Mouse (Mus musculus): ENCODE data around the gene Nsd2. TPM values are rescaled to one million over a fixed set of nuclear protein-coding genes. Genes with fewer than 3 reads are reported as not detected.
"Not testable (repeated sequence)": the region's sequence is repeated elsewhere in the genome, so short reads cannot be mapped to it uniquely, and the experiment has no call there.

Nsd2 gene
- total RNA-seq, 2 experiments from 2014 or later: 157 to 158 TPM

DNA sequence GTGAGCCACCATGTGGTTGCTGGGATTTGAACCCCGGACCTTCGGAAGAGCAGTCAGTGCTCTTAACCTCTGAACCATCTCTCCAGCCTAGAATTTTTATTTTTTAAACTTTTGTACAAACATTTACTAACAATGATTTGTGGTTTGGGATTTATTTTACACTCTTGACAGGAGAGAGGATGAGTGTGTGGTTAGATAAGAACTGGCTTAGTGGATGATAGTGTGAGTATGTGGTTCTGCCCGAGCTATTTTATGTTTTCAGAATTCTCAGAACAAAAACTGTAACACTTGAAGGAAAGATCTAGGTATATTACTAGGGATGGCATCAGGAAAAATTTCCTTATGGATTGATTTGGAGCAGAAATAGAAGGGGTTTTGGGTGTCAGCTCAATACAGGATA is 9.4 kb downstream of the Nsd2 start:
- no peak for DNase-seq (ENCODE audit: extremely low spot score in 1 of 2, low spot score in 2 of 2)
- intact Hi-C loops (cut with DNase I): no loop called here

DNA sequence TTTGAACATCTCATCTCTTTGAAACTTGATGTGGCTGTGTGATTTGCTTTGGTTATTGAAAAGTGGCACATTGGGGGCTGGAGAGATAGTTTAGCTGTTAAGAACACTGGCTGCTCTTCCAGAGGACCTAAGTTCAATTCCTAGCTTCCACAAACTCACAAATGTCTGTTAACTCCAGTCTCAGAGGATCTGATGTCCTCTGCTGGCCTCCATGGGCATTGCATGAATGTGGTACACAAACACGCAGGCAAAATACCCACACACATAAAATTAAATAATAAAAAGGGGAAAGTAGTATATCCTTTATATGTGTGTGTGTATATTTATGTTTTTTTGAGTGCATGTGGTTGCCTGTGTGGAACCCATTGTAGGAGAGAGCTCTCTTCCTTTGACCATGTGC is 10.3 kb downstream of the Nsd2 start:
- intact Hi-C loops (cut with DNase I): no loop called here
- no peak for DNase-seq (ENCODE audit: extremely low spot score in 1 of 2, low spot score in 2 of 2)

DNA sequence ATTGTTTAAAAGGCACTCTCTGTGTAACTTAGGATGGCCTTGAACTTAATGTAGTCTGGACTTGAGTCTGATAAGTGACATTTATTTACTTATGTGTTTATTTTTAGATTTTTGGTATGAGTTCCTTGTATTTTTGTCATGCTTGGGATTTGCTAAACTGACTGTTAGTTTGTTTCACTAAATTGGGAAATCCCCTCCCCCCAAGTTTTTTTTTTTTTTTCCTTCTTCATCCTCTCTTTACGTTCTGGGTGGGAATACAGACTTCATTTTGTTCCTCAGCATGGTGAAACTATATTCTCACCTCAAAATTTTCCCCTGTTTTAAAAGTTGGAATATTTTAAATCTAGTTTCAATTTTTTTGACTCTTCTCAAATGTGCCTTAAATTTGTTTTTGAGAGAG is 20.8 kb downstream of the Nsd2 start:
- DNase-seq (ENCODE audit: extremely low spot score in 1 of 2, low spot score in 2 of 2): no peak
- intact Hi-C loops (cut with DNase I): no loop called here

DNA sequence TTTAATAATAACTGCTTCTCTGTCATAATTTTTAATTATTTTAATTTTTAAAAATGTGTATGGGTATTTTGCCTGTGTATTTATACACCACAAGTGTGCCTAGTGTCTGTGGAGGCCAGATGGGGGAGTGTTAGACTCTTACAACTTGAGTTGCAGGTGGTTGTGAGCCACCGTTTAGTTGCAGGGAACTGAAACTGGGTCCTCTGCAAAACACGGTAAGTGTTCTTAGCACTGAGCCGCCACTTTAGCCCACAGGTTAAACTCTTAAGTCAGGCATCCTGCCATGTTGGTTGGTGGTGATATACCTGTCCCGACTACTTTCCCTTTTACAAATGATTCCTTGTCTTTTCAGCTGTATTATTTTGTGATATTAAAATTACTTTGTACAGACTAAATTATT is 22.0 kb downstream of the Nsd2 start:
- intact Hi-C loops (cut with DNase I): no loop called here
- no peak for DNase-seq (ENCODE audit: extremely low spot score in 1 of 2, low spot score in 2 of 2)

DNA sequence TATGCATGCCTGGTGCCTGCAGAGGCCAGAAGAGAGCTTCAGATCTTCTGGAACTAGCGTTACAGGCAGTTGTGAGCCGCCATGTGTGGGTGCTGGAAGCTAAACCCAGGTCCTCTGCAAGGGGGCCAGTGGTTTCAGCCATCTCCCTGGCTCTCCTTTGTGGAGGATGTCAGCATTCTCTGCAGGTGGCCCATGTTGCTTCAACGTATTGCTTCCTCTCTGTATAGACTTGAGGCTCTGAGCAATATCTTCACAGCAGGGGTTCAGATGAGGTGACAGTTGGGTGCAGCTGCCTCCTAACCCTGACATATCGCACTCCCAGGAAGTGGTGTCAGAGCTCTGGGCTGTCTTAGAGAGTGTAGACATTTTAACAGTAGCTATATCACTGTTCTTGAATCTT is 30.9 kb downstream of the Nsd2 start:
- intact Hi-C loops (cut with DNase I): no loop called here
- DNase-seq (ENCODE audit: extremely low spot score in 1 of 2, low spot score in 2 of 2): no peak

DNA sequence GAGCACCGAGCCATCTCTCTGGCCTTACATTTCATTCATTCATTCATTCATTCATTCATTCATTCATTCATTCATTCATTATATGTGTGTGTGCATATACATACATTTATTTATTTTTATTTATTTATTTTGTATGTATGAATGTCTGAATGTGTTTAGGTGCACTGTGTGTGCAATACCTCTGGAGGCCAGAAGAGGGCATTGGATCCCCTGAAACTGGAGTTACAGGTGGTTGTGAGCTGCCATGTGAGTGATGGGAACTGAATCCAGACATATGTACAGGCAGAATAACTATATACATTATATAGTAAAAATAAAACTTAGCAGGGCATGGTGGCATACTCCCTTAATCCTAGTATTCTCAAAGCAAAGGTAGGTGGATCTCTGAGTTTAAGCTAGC is 32.6 kb downstream of the Nsd2 start:
- no peak for DNase-seq (ENCODE audit: extremely low spot score in 1 of 2, low spot score in 2 of 2)
- intact Hi-C loops (cut with DNase I): no loop called here

DNA sequence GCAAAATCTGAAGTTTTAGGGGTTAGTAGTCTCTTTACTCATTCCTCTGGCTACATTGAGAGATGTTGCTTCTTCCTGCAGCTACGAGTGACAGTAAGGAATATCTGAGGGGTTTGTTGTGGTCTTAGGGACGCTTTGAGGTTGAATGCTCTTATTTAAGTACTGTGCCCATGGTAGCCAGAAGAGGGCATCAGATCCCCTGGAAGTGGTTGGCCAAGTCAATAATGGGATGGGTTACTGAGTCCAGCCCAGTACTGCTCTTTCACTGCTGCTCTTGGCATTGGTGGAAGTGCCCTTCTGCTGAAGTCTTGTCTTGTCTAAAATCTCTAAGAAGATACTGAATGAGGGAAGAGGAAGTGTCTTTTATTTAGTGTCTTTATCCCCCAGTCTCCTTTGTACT is 33.5 kb downstream of the Nsd2 start:
- no peak for DNase-seq (ENCODE audit: extremely low spot score in 1 of 2, low spot score in 2 of 2)
- intact Hi-C loops (cut with DNase I): no loop called here

DNA sequence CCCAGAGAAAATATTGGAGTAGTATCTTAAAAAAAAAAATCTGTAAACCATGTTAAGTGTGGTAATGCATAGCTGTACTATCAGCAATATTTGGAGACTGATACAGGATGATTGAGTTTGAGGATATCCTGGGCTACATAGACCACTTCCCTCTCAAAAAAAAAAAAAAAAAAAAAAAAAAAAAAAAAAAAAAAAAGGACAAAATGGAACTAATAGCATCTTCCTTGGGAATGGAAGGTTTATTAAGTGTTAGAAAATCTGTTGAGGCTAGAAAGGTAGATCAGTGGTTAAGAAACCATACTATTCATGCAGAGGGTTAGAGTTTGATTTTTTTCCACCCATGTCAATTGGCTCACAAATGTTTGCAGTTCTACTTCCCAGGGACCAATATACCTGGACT is 37.2 kb downstream of the Nsd2 start:
- DNase-seq (ENCODE audit: extremely low spot score in 1 of 2, low spot score in 2 of 2): no peak
- intact Hi-C loops (cut with DNase I): loop anchor here (5.0 kb wide), 1 partner anchor 35 kb away; the partner anchor contains the start of gene Nsd2

DNA sequence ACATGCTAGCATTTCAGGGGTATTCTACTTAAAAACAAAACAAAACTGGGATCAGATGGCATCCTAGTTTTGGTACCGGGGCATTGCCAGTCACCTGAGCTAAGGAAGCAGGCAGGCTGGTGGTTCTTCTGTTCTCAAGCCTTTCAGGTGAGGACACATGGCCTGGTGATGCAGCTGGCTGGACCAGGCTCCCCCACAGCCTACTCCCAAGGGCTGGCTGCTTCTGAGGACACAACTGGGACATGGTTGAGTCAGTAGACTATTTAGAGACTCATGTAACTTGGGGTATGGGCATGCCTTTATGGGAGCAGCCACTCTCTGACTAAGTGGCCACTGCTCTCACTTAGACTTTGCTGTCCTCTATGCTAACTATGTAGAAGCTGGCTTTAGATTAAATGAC is 54.9 kb downstream of the Nsd2 start:
- no peak for DNase-seq (ENCODE audit: extremely low spot score in 1 of 2, low spot score in 2 of 2)
- intact Hi-C loops (cut with DNase I): no loop called here

DNA sequence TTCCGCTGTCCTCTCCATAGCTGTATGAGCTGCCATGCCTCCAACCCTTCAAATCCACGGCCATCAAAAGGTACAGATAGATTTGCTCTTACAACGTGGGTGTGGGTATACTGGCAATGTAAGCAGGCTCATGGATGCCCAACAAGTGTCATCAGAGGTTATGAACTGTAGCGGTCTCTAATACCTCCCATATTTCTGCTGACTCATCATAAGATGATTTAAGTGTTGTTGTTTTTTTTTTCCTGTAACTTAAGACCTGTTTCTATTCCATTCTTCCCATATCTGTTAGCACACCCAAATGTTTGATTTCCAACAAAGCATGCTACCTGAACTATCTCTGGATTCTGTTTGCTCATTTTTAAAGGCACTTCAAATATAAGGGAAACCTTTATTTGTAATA is 60.6 kb downstream of the Nsd2 start:
- intact Hi-C loops (cut with DNase I): no loop called here
- DNase-seq (ENCODE audit: extremely low spot score in 1 of 2, low spot score in 2 of 2): no peak

DNA sequence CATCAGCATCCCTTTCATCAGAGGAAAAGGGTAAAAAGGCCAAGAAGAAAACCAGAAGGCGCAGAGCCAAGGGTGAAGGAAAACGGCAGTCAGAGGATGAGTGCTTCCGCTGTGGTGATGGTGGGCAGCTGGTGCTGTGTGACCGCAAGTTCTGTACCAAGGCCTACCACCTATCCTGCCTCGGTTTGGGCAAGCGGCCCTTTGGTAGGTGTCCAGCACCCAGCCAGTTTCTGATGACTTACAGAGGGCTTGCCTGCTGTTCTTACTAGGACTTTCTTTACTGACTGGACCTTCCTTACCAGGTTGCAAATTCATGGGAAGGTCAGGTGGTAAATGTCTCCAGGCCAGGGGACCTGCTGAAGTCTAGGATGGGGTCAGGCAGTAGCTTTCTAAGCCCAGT is 72.9 kb downstream of the Nsd2 start:
- intact Hi-C loops (cut with DNase I): no loop called here
- DNase-seq (ENCODE audit: extremely low spot score in 1 of 2, low spot score in 2 of 2): no peak

DNA sequence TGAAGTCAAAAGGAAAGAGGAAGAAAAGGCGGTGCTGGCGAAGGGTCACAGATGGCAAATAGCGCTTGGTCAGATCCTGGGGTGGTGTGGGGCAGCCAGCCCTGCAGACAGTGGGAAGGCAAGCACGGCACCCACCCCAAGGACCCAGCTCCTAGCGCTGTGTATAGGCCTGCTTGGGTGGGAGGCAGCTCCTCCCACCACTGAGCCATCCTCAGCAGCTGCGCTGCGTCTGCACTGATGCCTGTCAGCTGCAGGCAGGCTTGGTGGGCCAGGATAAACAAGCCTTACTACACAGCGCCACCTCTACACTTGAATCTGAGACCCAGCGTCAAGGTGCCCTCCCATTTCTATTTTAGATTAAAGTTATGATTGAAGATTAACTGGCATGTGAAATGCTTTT is 74.6 kb downstream of the Nsd2 start:
- intact Hi-C loops (cut with DNase I): loop anchor here (5.0 kb wide), 1 partner anchor 128 kb away; no protein-coding TSS in a partner anchor
- DNase-seq (ENCODE audit: extremely low spot score in 1 of 2, low spot score in 2 of 2): no peak

DNA sequence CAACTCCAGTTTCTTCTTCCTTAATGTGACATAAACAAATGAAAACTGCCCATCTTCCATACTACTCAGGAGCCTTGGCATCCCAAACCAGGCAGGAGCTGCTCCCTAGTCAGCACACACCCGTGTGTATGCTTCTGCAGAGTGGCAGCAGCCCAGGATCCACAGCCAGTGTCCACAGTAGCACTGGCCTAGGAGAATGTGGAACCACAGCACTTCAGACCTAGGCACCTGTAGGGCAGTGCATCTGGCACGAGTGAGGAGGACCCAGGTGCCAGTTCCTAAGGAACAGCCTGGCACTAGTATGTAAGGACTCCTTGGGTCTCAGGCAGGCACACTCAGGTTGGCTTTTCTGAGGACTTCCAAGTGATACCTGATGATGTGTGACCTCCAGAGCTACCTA is 76.6 kb downstream of the Nsd2 start:
- DNase-seq (ENCODE audit: extremely low spot score in 1 of 2, low spot score in 2 of 2): no peak
- intact Hi-C loops (cut with DNase I): loop anchor here (5.0 kb wide), 1 partner anchor 130 kb away; no protein-coding TSS in a partner anchor

DNA sequence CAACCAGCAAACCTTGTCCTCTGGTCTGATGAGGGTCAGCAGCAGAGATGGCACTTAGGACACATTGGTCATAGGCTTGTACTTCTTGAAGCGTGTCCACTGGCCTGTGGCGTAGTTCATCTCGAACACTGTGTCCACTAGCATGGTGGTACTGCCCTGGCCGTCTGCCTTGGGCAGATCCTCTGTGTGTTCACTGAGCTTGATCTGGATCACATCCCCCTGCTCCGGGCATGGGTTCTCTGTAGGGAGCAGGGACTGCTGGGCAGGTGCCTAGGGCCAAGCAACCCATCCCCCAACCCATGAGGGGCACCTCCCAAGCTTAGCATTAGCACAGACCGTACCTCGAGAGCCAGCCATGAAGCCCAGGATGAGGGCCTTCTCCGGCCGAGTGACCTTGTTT is 78.1 kb downstream of the Nsd2 start:
- intact Hi-C loops (cut with DNase I): loop anchor here (5.0 kb wide), 1 partner anchor 131 kb away; no protein-coding TSS in a partner anchor
- DNase-seq (ENCODE audit: extremely low spot score in 1 of 2, low spot score in 2 of 2): no peak

DNA sequence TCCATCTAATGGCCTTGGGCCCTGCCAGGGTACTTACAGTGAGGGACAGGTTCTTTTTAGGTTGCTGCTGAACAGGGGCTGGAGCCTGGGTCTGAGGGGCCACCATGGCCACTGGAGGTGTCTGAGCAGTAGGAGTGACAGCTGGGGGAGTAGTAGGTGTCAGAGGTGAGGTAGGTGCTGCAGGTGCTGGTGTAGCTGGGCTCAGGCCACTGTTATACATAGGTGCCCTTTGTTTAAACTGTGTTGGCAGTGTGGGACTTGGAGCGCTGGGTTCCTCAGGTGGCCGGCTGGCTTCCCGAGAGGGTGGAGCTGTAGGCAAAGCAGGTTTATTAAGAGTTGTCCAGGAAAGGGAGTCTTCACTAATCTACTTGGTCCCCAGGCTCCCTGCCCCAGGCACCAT is 78.7 kb downstream of the Nsd2 start:
- no peak for DNase-seq (ENCODE audit: extremely low spot score in 1 of 2, low spot score in 2 of 2)
- intact Hi-C loops (cut with DNase I): loop anchor here (5.0 kb wide), 1 partner anchor 132 kb away; no protein-coding TSS in a partner anchor

DNA sequence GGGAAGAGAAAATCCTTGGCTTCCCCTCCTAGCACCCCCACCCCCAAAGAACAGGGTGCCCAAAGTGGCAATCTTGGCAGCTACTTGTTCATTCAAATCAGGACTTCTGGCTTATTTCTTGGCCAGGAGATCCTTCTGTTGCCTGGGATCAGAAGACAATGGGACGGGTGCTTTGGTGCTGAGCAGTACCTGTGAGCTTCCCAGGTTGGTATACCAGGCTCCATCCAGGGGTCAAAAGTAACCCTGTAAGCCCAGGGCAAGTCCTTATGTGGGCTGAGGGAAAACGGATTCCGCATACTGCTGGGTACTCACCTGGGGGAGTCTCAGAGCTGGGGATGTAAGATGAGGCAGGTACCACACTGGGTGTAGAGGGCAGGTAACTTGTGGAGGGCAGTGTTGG is 79.6 kb downstream of the Nsd2 start:
- no peak for DNase-seq (ENCODE audit: extremely low spot score in 1 of 2, low spot score in 2 of 2)

DNA sequence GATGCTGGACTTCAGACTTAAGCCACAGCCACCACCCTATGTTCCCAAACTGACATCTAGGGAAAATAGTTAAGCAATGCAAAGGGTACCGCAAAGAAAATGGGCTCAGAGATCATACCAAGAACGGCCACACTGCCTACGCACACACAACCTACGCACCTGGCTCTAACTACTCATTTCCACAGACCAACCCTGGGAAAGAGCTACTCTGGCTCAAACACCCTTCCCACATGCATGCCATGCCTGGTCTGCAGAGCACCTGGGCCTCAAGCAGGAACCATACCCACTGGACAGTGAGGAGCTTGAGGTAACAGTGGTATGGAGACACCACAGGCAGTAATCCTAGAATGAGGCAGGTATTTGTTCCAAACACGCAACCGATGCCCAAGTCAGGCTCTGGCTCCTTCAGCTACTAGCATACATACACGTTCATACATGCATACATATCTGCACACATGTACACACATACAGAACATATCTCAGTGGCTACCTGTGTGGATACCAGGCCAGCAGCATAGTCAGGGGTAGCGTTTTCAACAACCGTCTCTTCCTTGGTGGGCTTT is 80.3 kb downstream of the Nsd2 start:
- DNase-seq (ENCODE audit: extremely low spot score in 1 of 2, low spot score in 2 of 2): no peak
- intact Hi-C loops (cut with DNase I): no loop called here

More for the DNA sequence above, 79.6 kb downstream of the Nsd2 start:
- intact Hi-C loops (cut with DNase I): no loop called here

DNA sequence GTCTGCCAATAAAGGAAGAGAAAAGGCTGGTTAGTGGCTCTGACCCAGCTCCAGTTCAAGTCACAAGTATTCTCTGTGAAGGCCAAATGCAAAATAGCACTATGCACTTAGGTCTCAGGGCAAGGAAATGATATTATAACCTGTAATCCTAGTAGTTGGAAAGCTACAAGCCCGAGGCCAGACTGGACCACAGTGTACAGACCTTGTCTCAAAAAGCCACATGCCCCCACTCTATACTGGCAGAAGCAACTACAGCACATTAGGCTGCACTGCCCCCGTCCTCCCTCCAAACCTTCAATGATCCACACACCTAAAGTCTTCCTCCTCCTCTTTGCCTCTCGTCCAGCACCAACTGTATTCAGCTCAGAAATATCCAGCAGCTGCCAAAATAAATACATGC is 80.8 kb downstream of the Nsd2 start:
- no peak for DNase-seq (ENCODE audit: extremely low spot score in 1 of 2, low spot score in 2 of 2)
- intact Hi-C loops (cut with DNase I): no loop called here

DNA sequence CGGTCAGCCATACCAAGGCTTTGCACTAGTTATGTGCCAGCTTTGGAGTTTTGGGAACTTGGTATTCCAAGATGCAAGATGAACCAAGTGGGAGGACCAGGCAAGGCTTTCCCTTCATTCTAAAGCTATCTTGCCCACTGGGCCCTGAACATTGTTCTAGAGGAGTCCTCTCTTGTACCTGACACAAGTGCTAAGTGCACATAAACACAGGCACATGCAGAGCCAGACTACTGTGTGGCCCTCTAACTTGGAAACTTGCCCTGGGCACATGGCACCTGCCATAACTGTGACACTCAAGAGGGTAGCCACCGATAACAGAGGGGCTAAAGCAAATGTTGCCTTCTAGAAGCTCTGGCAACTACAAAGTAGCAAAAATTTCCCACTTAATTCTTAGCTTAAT is 82.2 kb downstream of the Nsd2 start:
- no peak for DNase-seq (ENCODE audit: extremely low spot score in 1 of 2, low spot score in 2 of 2)
- intact Hi-C loops (cut with DNase I): no loop called here

DNA sequence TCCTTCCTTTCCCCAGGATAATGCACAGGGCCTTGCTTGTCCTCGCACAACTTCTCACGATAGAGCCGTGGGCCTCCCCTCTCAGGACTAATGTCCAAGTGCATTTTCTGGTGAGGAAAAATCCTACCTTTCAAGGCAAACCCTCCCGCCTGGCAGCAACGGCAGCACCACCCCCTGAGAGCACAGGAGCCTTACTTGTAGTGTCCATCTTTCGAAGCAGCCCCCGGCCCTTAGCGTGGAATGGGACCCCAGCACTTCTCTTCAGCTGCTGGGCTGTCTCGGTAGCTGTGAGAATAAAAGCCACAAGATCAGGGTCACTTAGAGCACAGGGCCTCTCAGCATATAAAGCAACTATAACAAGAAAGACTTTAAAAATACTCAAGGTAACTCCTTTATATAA is 82.7 kb downstream of the Nsd2 start:
- DNase-seq (ENCODE audit: extremely low spot score in 1 of 2, low spot score in 2 of 2): no peak
- intact Hi-C loops (cut with DNase I): no loop called here

DNA sequence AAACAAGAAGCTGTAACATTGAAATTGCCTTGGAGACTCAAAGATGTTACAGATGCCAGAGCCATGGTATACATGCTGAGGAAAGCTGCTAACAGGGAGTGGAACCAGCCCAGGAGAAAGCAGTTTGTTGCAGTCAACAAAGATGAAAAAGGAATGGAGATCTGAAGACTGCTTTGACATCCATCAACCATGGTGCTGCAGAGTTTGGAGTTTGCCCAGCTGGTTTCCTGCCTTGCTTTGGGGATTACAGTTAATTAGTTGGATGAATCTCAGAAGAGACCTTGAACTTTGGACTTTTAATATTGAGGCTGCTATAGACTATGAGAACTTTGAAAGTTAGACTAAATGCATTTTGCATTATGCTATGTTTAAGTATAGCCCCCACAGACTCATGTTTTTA is 94.5 kb downstream of the Nsd2 start:
- intact Hi-C loops (cut with DNase I); DNase-seq (ENCODE audit: extremely low spot score in 1 of 2, low spot score in 2 of 2): not testable (repeated sequence)

Measured in left cerebral cortex, postnatal 10 days (tissue).